Mouse (Mus musculus) G1E (cell line): ENCODE measurements around the gene Olfr777. TPM values are rescaled to one million over a fixed set of nuclear protein-coding genes. Genes with fewer than 3 reads are reported as not detected.

Experiments
- ATAC-seq: 2 replicates; pipeline ENCODE4 v1.8.0; 2016; ENCODE audit warnings: mild to moderate bottlenecking; ENCODE audit not compliant: insufficient number of reproducible peaks, poor library complexity, low FRiP score, severe bottlenecking; ENCODE audit errors: extremely low read depth
- DNase-seq: peaks from one replicate; pipeline ENCODE4 v3.0.0; 2012; ENCODE audit warnings: low spot score
- H3K27me3 ChIP-seq: 2 replicates; pipeline ENCODE4 v1.6.1; 2012; ENCODE audit warnings: mild to moderate bottlenecking, low read length, inconsistent platforms; ENCODE audit not compliant: insufficient read depth
- H3K36me3 ChIP-seq: replicated peaks from 2 replicates; pipeline ENCODE3; 2012; ENCODE audit warnings: mild to moderate bottlenecking, inconsistent platforms
- H3K4me1 ChIP-seq: 2 replicates; pipeline ENCODE4 v1.6.1; 2012; ENCODE audit warnings: low read depth, low read length, inconsistent platforms, mixed read lengths; ENCODE audit not compliant: insufficient read depth
- H3K4me3 ChIP-seq: 2 replicates; pipeline ENCODE4 v1.5.1; 2012; ENCODE audit warnings: low read depth, mild to moderate bottlenecking, inconsistent platforms, low read length, moderate library complexity, mixed read lengths
- H3K9me3 ChIP-seq: replicated peaks from 2 replicates; pipeline ENCODE4 v1.6.1; 2012; ENCODE audit warnings: inconsistent platforms
- CTCF ChIP-seq: IDR thresholded peaks from 2 replicates; pipeline ENCODE4 v1.5.1; 2012; ENCODE audit warnings: low read depth, low read length, inconsistent platforms, mixed read lengths
- GATA1 ChIP-seq: IDR thresholded peaks from 2 replicates; pipeline ENCODE4 v1.6.1; 2012; ENCODE audit warnings: borderline replicate concordance, low read length, inconsistent platforms, mixed read lengths
- GATA2 ChIP-seq: IDR thresholded peaks from 2 replicates; pipeline ENCODE4 v1.6.1; 2012; ENCODE audit warnings: low read depth, low read length, inconsistent platforms, borderline replicate concordance
- POLR2AphosphoS5 ChIP-seq: IDR thresholded peaks from 2 replicates; pipeline ENCODE4 v1.6.1; 2012; ENCODE audit warnings: low read depth, low read length, inconsistent platforms; ENCODE audit not compliant: insufficient replicate concordance
- TAL1 ChIP-seq: conservative IDR thresholded peaks from 2 replicates; pipeline ENCODE4 v1.6.1; 2012; ENCODE audit warnings: low read depth, low read length, inconsistent platforms, mixed read lengths
- polyA plus RNA-seq: library from polyadenylated mRNA; stranded (reverse); fragments of >175 nt; gene quantifications from 2 replicates; pipeline ENCODE4 v1.2.3, GENCODE M21; 2012
- total RNA-seq, 2 experiments: library from RNA; stranded (forward) in 1 of 2; stranded (reverse) in 1 of 2; fragments of 200-1000 nt in 1 of 2; fragments of >200 nt in 1 of 2; fragmentation: Nextera tagmentation in 1 of 2; gene quantifications; 2 replicates each; pipeline ENCODE4 v1.2.3; 2014 to 2017

Gene Olfr777
- total and polyA plus RNA-seq, 3 experiments = 0.44 TPM; not detected in 2

- ATAC-seq (no peak), DNase-seq (no peak)
- Histone ChIP-seq H3K36me3 (no peaks in the 10 kb centered on the region), H3K9me3 (no peaks in the 10 kb centered on the region), H3K27me3 (no peaks in the 10 kb centered on the region), H3K4me3 (no peak overlapping the region), H3K4me1 (no peaks in the 10 kb centered on the region)
- no peak for TF ChIP-seq POLR2AphosphoS5
- no peak for TF ChIP-seq GATA2
- TF ChIP-seq GATA1 = no peak
- no peak for TF ChIP-seq TAL1
- no peak for TF ChIP-seq CTCF
These were observed 40.5 kb downstream of the Olfr777 start for GRCm38 (mm10) chr10:129230737-129231136.

Other genes starting within 250 kb of the Olfr777 start
Only the 20 nearest of the 23 such genes appear.
- gene Olfr766-ps1, start 202.5 kb downstream of the Olfr777 start, total RNA-seq (2014; fragmentation: Nextera tagmentation) = not detected in 2 replicates
- gene Olfr766-ps1, start 202.5 kb downstream of the Olfr777 start, total RNA-seq (2017) = 0.38 TPM in 1 of 2 replicates, not detected in the other
- not detected in 2 replicates for gene Olfr766-ps1, start 202.5 kb downstream of the Olfr777 start, polyA plus RNA-seq
- gene Olfr767, start 188.6 kb downstream of the Olfr777 start, total RNA-seq (2014; fragmentation: Nextera tagmentation) = not detected in 2 replicates
- gene Olfr767, start 188.6 kb downstream of the Olfr777 start, total RNA-seq (2017) = 0.05 TPM in 1 of 2 replicates, not detected in the other
- not detected in 2 replicates for gene Olfr767, start 188.6 kb downstream of the Olfr777 start, polyA plus RNA-seq
- not detected in 2 replicates for gene Olfr768, start 172.1 kb downstream of the Olfr777 start, total RNA-seq (2014; fragmentation: Nextera tagmentation)
- 0.05 and 0.12 TPM in 2 replicates for gene Olfr768, start 172.1 kb downstream of the Olfr777 start, total RNA-seq (2017)
- gene Olfr768, start 172.1 kb downstream of the Olfr777 start, polyA plus RNA-seq = not detected in 2 replicates
- gene Olfr769, start 153.6 kb downstream of the Olfr777 start, total RNA-seq (2014; fragmentation: Nextera tagmentation) = not detected in 2 replicates
- 0.06 TPM in 1 of 2 replicates, not detected in the other for gene Olfr769, start 153.6 kb downstream of the Olfr777 start, total RNA-seq (2017)
- not detected in 2 replicates for gene Olfr769, start 153.6 kb downstream of the Olfr777 start, polyA plus RNA-seq
- not detected in 2 replicates for gene Olfr770, start 132.5 kb downstream of the Olfr777 start, total RNA-seq (2014; fragmentation: Nextera tagmentation)
- 0.17 TPM in 1 of 2 replicates, not detected in the other for gene Olfr770, start 132.5 kb downstream of the Olfr777 start, total RNA-seq (2017)
- gene Olfr770, start 132.5 kb downstream of the Olfr777 start, polyA plus RNA-seq = not detected in 2 replicates
- not detected in 2 replicates for gene Olfr771, start 106.7 kb downstream of the Olfr777 start, total RNA-seq (2014; fragmentation: Nextera tagmentation)
- 0.11 and 0.29 TPM in 2 replicates for gene Olfr771, start 106.7 kb downstream of the Olfr777 start, total RNA-seq (2017)
- gene Olfr771, start 106.7 kb downstream of the Olfr777 start, polyA plus RNA-seq = not detected in 2 replicates
- not detected in 2 replicates for gene Olfr772, start 93.6 kb downstream of the Olfr777 start, total RNA-seq (2014; fragmentation: Nextera tagmentation)
- 0.12 and 0.38 TPM in 2 replicates for gene Olfr772, start 93.6 kb downstream of the Olfr777 start, total RNA-seq (2017)
- gene Olfr772, start 93.6 kb downstream of the Olfr777 start, polyA plus RNA-seq = not detected in 2 replicates
- gene Olfr773, start 84.1 kb downstream of the Olfr777 start, total RNA-seq (2014; fragmentation: Nextera tagmentation) = not detected in 2 replicates
- gene Olfr773, start 84.1 kb downstream of the Olfr777 start, total RNA-seq (2017) = not detected in 2 replicates
- gene Olfr773, start 84.1 kb downstream of the Olfr777 start, polyA plus RNA-seq = not detected in 2 replicates
- gene Olfr774, start 35.3 kb downstream of the Olfr777 start, total RNA-seq (2014; fragmentation: Nextera tagmentation) = not detected in 2 replicates
- not detected in 2 replicates for gene Olfr774, start 35.3 kb downstream of the Olfr777 start, total RNA-seq (2017)
- not detected in 2 replicates for gene Olfr774, start 35.3 kb downstream of the Olfr777 start, polyA plus RNA-seq
- gene Olfr775, start 23.1 kb downstream of the Olfr777 start, total RNA-seq (2014; fragmentation: Nextera tagmentation) = not detected in 2 replicates
- 0.27 and 0.29 TPM in 2 replicates for gene Olfr775, start 23.1 kb downstream of the Olfr777 start, total RNA-seq (2017)
- gene Olfr775, start 23.1 kb downstream of the Olfr777 start, polyA plus RNA-seq = not detected in 2 replicates
- not detected in 2 replicates for gene Olfr776, start 12.4 kb downstream of the Olfr777 start, total RNA-seq (2014; fragmentation: Nextera tagmentation)
- gene Olfr776, start 12.4 kb downstream of the Olfr777 start, total RNA-seq (2017) = 0.22 and 0.41 TPM in 2 replicates
- gene Olfr776, start 12.4 kb downstream of the Olfr777 start, polyA plus RNA-seq = not detected in 2 replicates
- not detected in 2 replicates for gene Olfr780, start 46.6 kb upstream of the Olfr777 start, total RNA-seq (2014; fragmentation: Nextera tagmentation)
- gene Olfr780, start 46.6 kb upstream of the Olfr777 start, total RNA-seq (2017) = 0.17 and 0.33 TPM in 2 replicates
- not detected in 2 replicates for gene Olfr780, start 46.6 kb upstream of the Olfr777 start, polyA plus RNA-seq
- gene Olfr781, start 57.4 kb upstream of the Olfr777 start, total RNA-seq (2014; fragmentation: Nextera tagmentation) = not detected in 2 replicates
- gene Olfr781, start 57.4 kb upstream of the Olfr777 start, total RNA-seq (2017) = not detected in 2 replicates
- not detected in 2 replicates for gene Olfr781, start 57.4 kb upstream of the Olfr777 start, polyA plus RNA-seq
- gene Olfr782, start 77.4 kb upstream of the Olfr777 start, total RNA-seq (2014; fragmentation: Nextera tagmentation) = not detected in 2 replicates
- gene Olfr782, start 77.4 kb upstream of the Olfr777 start, total RNA-seq (2017) = 0.23 TPM in 1 of 2 replicates, not detected in the other
- gene Olfr782, start 77.4 kb upstream of the Olfr777 start, polyA plus RNA-seq = not detected in 2 replicates
- not detected in 2 replicates for gene Olfr784, start 112.6 kb upstream of the Olfr777 start, total RNA-seq (2014; fragmentation: Nextera tagmentation)
- gene Olfr784, start 112.6 kb upstream of the Olfr777 start, total RNA-seq (2017) = 0.12 and 0.16 TPM in 2 replicates
- gene Olfr784, start 112.6 kb upstream of the Olfr777 start, polyA plus RNA-seq = not detected in 2 replicates
- not detected in 2 replicates for gene Olfr785, start 133.9 kb upstream of the Olfr777 start, total RNA-seq (2014; fragmentation: Nextera tagmentation)
- gene Olfr785, start 133.9 kb upstream of the Olfr777 start, total RNA-seq (2017) = 0.06 TPM in 1 of 2 replicates, not detected in the other
- gene Olfr785, start 133.9 kb upstream of the Olfr777 start, polyA plus RNA-seq = not detected in 2 replicates
- gene Olfr786, start 155.8 kb upstream of the Olfr777 start, total RNA-seq (2014; fragmentation: Nextera tagmentation) = not detected in 2 replicates
- not detected in 2 replicates for gene Olfr786, start 155.8 kb upstream of the Olfr777 start, total RNA-seq (2017)
- not detected in 2 replicates for gene Olfr786, start 155.8 kb upstream of the Olfr777 start, polyA plus RNA-seq
- gene Olfr787, start 190.4 kb upstream of the Olfr777 start, total RNA-seq (2014; fragmentation: Nextera tagmentation) = not detected in 2 replicates
- gene Olfr787, start 190.4 kb upstream of the Olfr777 start, total RNA-seq (2017) = 0.16 TPM in 1 of 2 replicates, not detected in the other
- gene Olfr787, start 190.4 kb upstream of the Olfr777 start, polyA plus RNA-seq = not detected in 2 replicates
- gene Olfr788, start 199.5 kb upstream of the Olfr777 start, total RNA-seq (2014; fragmentation: Nextera tagmentation) = not detected in 2 replicates
- 0.17 and 0.76 TPM in 2 replicates for gene Olfr788, start 199.5 kb upstream of the Olfr777 start, total RNA-seq (2017)
- 0.02 TPM in 1 of 2 replicates, not detected in the other for gene Olfr788, start 199.5 kb upstream of the Olfr777 start, polyA plus RNA-seq
- not detected in 2 replicates for gene Olfr789, start 213.3 kb upstream of the Olfr777 start, total RNA-seq (2014; fragmentation: Nextera tagmentation)
- gene Olfr789, start 213.3 kb upstream of the Olfr777 start, total RNA-seq (2017) = 0.05 and 0.06 TPM in 2 replicates
- gene Olfr789, start 213.3 kb upstream of the Olfr777 start, polyA plus RNA-seq = not detected in 2 replicates